Mouse (Mus musculus) stomach, embryonic 16.5 days (tissue): Measurements from ENCODE around the gene Itpripl2. TPM values are rescaled to one million over a fixed set of nuclear protein-coding genes. Genes with fewer than 3 reads are reported as not detected.

Source experiments
- ATAC-seq: fragments of 200-750 bp; cut with Nextera tagmentation; 2 replicates; pipeline ENCODE4 v1.8.0; 2017; ENCODE audit warnings: moderate number of reproducible peaks, moderate TSS enrichment; ENCODE audit not compliant: insufficient read depth, low FRiP score
- H3K27ac ChIP-seq: fragments of 300-500 bp; sonication (generic); 2 replicates; pipeline ENCODE4 v1.5.1; 2014; ENCODE audit warnings: low read length
- H3K27me3 ChIP-seq: fragments of 300-500 bp; sonication (generic); 2 replicates; pipeline ENCODE4 v1.6.1; 2014; ENCODE audit warnings: low read length, control low read depth, mixed read lengths; ENCODE audit not compliant: control insufficient read depth, insufficient read depth
- H3K36me3 ChIP-seq: fragments of 300-500 bp; sonication (generic); 2 replicates; pipeline ENCODE4 v1.6.1; 2014; ENCODE audit warnings: low read length; ENCODE audit not compliant: control insufficient read depth, insufficient read depth
- H3K4me1 ChIP-seq: fragments of 300-500 bp; sonication (generic); 2 replicates; pipeline ENCODE4 v1.6.1; 2014; ENCODE audit warnings: low read length, control low read depth, mixed read lengths; ENCODE audit not compliant: control insufficient read depth, insufficient read depth
- H3K4me2 ChIP-seq: fragments of 300-500 bp; sonication (generic); 2 replicates; pipeline ENCODE4 v1.6.1; 2014; ENCODE audit warnings: low read depth, low read length, mixed read lengths
- H3K4me3 ChIP-seq: fragments of 300-500 bp; sonication (generic); replicated peaks from 2 replicates; pipeline ENCODE4 v1.5.1; 2014; ENCODE audit warnings: mild to moderate bottlenecking, low read length
- H3K9ac ChIP-seq: fragments of 300-500 bp; sonication (generic); 2 replicates; pipeline ENCODE4 v1.6.1; 2014; ENCODE audit warnings: low read length
- H3K9me3 ChIP-seq: fragments of 300-500 bp; sonication (generic); replicated peaks from 2 replicates; pipeline ENCODE4 v1.6.1; 2016; ENCODE audit warnings: low read length, control low read depth; ENCODE audit not compliant: control insufficient read depth
- WGBS: fragments of 180-500 bp; shearing (Covaris S2); extraction: QIAGEN DNeasy Blood & Tissue Kit; methylation state at CpG from one replicate; pipeline ENCODE4 v1.1.7; 2014; 5-methylcytosine and 5-hydroxymethylcytosine counted together
- polyA plus RNA-seq: library from polyadenylated mRNA; unstranded; fragments of >200 nt; fragmentation: Nextera tagmentation; extraction: Ambion mirVana; gene quantifications from 2 replicates; pipeline ENCODE4 v1.2.1, GENCODE M21; 2015

The Itpripl2 gene
- polyA plus RNA-seq, 1 experiment from 2014 or later: 5.4 TPM

DNA sequence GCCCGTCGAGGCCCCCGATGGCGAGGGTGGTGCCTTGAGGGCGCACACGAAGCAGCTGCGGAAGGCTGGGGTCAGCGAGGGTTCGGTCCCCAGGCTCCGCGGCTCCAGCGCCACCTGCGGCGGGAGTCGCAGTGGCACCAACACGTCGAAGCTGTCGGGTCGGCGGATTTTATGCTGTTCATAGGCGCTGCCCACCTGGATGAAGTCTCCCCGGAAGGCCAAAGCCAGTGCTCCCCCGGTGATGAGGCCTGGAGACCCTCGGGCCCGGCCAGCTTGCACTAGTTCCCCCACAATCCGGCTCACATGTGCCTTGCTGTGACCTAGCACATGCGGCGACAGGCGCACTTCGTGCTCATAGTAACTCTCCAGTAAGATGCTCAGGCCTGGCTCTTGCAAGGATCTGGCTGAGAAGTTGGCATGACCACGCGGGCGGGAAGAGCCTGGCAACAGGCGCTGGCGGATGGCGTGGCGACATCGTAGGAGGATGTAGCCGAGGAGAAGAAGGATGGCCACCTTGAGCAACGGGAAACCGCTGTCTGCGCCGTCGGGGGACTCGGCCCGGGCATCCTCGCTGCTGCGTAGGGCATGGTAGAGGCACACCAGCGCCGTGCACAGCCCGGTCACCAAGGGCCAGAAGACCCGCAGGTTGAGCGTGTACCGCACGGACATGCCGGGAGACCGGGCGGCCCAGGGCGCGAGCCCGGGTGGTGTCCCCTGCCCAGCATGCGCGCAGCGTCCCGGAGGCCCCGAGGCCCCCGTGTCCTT is 927 bp downstream of the Itpripl2 start:
- Histone ChIP-seq H3K4me3 (peak overlapping the region; percentile 84), H3K27ac (peak overlapping the region; percentile 94), H3K9me3 (no peaks in the 10 kb centered on the region), H3K27me3 (no peaks in the 10 kb centered on the region; the same call in 1 of the 2 replicates), H3K4me1 (peaks cover 50% of the 10 kb centered on the region), H3K9ac (peak overlapping the region; percentile 99), H3K4me2 (peak overlapping the region; percentile 79), H3K36me3 (no peaks in the 10 kb centered on the region)
- ATAC-seq: no peak
- 6% methylated on average over 67 of the region's 67 CpGs for WGBS

DNA sequence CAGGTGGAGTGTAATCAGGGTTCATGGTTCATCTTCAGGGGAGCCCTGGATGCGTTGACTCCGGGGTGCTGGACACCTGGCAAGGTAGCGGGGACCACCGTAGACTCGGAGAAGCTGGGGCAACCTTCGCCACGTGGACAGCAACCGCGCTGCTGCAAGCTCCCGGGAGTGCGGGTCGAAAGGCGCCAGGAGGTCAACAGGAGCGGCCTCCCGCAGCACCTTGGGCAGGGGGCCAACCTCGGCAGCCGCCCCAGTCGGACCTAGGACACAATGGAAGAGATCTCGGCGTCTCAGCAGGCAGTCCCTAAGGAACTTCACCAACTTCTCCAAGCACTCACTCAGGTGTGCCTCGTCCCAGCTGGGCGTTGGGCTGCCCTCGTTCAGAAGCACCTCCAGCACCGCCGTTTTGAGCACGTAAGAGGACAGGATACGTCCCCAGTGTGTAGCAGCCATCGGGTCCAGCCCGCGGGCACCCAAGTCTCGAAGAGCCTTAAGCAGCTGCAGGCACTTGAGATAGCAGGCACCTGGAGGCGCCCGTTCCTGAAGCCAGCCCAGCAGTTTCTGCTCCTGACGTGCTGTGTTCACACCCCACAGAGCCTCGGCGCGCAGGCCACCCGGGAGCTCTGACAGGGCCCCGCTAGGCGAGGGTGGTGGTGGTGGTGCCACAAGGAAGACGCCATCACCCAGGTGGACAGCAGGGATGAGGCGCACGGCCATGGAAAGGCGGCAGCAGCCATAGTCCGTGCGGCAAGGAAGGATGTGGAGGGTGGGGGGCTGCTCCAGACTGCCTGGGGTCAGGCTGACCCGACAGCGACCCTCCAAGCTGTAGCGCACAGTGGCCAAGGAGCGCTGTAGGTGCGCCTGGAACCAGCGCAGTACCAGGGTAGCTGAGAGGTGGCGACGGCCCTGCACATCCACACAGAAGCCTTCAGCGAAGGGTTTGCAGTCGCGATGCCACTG is 1.8 kb downstream of the Itpripl2 start:
- Histone ChIP-seq H3K4me1 (peaks cover 50% of the 10 kb centered on the region), H3K9ac (peak overlapping the region; percentile 99), H3K4me3 (peak overlapping the region; percentile 84), H3K27me3 (no peaks in the 10 kb centered on the region; the same call in 1 of the 2 replicates), H3K27ac (no peak overlapping the region), H3K36me3 (no peaks in the 10 kb centered on the region), H3K4me2 (peak overlapping the region; percentile 79), H3K9me3 (no peaks in the 10 kb centered on the region)
- WGBS: 46% methylated on average over 57 of the region's 57 CpGs
- ATAC-seq: no peak

DNA sequence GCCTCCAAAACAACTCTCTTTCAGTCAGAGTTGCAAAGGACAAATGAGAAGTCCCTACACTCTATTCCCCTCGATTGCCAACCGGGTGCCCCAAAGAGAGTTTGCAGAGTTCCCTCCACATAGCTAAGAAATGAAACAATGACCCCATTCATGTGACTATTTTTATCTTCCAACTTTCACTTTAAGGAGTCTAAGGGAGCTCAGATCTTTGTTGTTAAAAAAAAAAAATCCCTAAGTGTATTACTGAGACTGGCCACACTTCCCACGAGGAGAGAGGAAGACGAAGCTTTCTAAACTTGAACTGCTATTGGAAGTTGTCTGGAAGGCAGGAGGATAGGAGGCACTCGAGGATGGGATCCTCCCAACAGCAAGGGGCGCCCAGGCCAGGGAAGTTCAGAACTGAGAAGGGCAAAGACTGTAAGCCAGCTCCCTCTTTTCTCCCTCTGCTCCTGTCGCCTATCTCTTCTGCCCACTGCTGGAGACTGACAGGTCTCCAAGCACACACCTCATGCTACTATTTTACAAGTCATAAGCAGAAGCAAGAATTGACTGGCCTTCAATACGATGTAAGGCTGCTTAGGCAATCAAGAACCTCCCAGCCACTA is 3.6 kb downstream of the Itpripl2 start:
- Histone ChIP-seq H3K36me3 (no peaks in the 10 kb centered on the region), H3K9ac (peak overlapping the region; percentile 6; the same call in 1 of the 2 replicates)
- 35% methylated on average over 8 of the region's 8 CpGs for WGBS

DNA sequence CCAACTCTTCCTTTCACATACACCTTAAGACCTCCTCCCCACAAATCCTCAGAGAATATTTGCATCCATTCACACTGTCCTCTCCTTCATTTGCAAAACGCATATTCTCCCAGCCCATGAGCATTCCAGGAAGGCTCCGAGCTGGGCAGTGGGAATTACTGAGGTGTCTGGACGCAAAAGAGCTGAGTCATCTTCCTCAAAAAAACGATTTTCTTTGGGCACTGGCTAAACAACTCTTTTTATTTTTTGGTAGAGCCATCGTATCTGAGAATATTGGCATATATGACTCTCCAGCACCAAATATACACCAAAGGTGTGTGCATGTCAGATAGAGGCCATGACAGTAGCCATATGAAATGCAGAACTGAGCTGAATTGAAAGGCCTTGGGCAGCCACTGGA is 4.9 kb downstream of the Itpripl2 start:
- WGBS: 61% methylated on average over 5 of the region's 5 CpGs
- Histone ChIP-seq H3K4me1 (peaks cover 47% of the 10 kb centered on the region), H3K9me3 (no peaks in the 10 kb centered on the region), H3K4me2 (no peak overlapping the region), H3K9ac (no peak overlapping the region), H3K27ac (no peak overlapping the region), H3K27me3 (no peaks in the 10 kb centered on the region; the same call in 1 of the 2 replicates), H3K36me3 (no peaks in the 10 kb centered on the region), H3K4me3 (no peak overlapping the region)
- no peak for ATAC-seq

More for the DNA sequence above, 3.6 kb downstream of the Itpripl2 start:
- H3K4me3 ChIP-seq: peak overlapping the region; percentile 7
- ATAC-seq: no peak
- H3K27ac ChIP-seq: peak overlapping the region; percentile 54; the same call in 1 of the 2 replicates
- H3K9me3 ChIP-seq: no peaks in the 10 kb centered on the region
- no peaks in the 10 kb centered on the region; the same call in 1 of the 2 replicates for H3K27me3 ChIP-seq
- H3K4me2 ChIP-seq: peak overlapping the region; percentile 79
- peaks cover 50% of the 10 kb centered on the region for H3K4me1 ChIP-seq

DNA sequence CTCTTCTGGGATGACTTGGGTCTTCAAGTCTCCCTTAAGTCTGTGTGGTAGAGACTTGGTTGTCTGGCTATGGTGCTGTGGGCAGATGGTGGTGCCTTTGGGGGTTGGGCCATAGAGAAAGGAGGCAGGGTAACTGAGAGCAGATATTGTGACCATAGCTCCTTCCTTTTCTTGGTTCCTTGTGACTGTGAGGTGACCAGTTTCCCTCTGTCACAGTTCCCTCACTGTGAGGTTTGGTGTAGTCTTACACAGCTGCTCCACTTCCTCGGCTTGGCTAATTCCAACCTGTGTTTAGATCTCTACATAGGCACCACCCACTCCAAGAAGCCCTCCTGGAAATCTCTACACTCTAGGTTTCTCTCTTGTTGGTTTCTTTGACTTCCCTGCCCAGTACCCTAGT is 7.8 kb downstream of the Itpripl2 start:
- no peak overlapping the region for H3K27ac ChIP-seq

DNA sequence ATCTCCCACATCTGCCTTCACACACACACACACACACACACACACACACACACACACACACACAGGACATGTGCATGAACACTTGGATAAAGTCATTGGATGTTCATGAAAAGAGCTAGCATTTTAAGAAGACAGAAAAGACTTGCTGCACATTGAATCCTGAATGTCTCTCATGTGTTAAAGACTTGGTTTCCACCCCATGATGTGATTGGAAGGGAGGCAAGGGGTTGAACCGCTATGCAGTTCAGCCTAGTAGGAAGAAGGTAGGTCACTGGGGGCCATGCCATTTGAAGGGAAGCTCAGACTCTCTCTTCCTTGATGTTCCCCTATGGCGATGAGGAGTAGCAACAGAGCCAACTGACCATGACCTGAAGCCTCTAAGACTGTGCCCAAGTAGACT is 9.8 kb downstream of the Itpripl2 start:
- 95% methylated on average over 2 of the region's 2 CpGs for WGBS
- no peak overlapping the region for H3K9ac ChIP-seq
- no peaks in the 10 kb centered on the region for H3K36me3 ChIP-seq
- no peak overlapping the region for H3K27ac ChIP-seq
- no peak overlapping the region for H3K4me2 ChIP-seq
- H3K4me1 ChIP-seq: peaks cover 13% of the 10 kb centered on the region; the same call in 1 of the 2 replicates
- no peaks in the 10 kb centered on the region for H3K9me3 ChIP-seq
- no peak overlapping the region for H3K4me3 ChIP-seq
- H3K27me3 ChIP-seq: no peaks in the 10 kb centered on the region
- no peak for ATAC-seq

More for the DNA sequence above, 7.8 kb downstream of the Itpripl2 start:
- Histone ChIP-seq H3K4me3 (no peak overlapping the region), H3K4me1 (peaks cover 30% of the 10 kb centered on the region; the same call in 1 of the 2 replicates), H3K27me3 (no peaks in the 10 kb centered on the region), H3K9ac (no peak overlapping the region), H3K36me3 (no peaks in the 10 kb centered on the region), H3K4me2 (no peak overlapping the region), H3K9me3 (no peaks in the 10 kb centered on the region)
- ATAC-seq: no peak
- 69% methylated on average over 1 of the region's 1 CpGs for WGBS

DNA sequence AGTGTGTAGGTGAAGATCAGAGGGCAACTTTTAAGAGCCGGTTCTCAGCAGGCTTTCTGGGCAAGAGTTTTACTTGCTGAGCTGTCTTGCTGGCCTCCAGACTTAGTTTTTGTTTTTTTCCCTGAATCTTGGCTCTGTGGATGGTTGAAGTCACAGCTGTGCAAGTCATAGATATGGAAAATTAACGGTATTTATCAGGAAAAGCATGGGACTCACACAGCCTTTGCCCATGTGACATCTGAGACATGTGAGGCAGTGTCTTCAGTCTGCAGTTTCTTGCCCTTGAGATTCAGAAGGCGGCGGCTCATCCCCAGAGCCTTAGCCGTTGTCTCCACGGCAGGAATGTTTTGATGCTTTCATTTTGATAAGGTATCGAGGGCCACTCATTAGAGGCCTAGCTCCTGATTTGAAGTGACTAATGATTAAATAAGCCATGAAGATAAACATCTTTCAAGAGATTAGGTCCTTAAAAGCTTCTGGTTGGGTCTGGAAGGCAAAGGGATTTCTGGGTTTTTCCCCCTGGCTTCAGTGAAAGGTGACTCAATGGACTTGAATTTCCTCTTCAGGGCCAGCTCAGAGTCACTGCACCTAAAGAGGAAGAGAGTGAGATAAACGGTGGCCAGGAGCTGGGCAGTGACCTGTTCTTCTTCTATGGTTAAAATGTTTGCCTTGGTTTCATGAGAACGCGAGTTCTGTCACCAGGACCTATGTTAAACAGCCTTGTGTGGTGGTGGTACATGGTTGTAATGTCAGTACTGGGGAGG is 10.5 kb downstream of the Itpripl2 start:
- no peaks in the 10 kb centered on the region for H3K9me3 ChIP-seq
- H3K27me3 ChIP-seq: no peaks in the 10 kb centered on the region
- WGBS: 62% methylated on average over 10 of the region's 10 CpGs
- no peak for ATAC-seq
- H3K4me2 ChIP-seq: no peak overlapping the region
- peaks cover 6% of the 10 kb centered on the region; the same call in 1 of the 2 replicates for H3K4me1 ChIP-seq
- H3K36me3 ChIP-seq: no peaks in the 10 kb centered on the region
- no peak overlapping the region for H3K9ac ChIP-seq
- H3K4me3 ChIP-seq: no peak overlapping the region
- no peak overlapping the region for H3K27ac ChIP-seq

DNA sequence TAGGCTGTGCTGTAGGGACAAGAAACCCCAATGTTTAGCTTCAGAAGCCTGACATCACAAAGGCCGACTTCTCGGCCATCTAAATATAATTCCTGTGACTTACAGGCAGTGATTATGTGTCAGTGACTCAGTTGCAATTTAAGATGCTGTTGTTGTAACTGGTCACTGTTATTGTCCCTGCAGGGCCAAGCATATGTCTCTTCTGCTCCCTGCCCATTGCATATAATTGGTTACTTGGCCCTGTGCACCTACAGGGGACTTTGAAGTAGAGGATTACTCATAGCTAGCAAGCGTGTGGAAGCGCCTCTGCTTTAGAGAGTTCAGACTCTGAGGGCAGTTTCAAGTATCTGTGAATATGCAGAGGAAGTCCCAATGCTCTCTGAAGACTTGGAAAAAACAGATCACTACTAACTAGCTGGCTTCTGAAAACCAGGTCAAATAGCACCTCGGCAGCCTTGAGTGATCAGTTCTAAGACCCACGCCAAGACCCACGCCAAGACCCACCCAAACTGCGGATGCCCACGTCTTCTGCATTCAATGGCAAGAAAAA is 11.5 kb downstream of the Itpripl2 start:
- no peak overlapping the region for H3K4me3 ChIP-seq
- no peak overlapping the region for H3K27ac ChIP-seq
- H3K9me3 ChIP-seq: no peaks in the 10 kb centered on the region
- no peak overlapping the region for H3K4me2 ChIP-seq
- H3K9ac ChIP-seq: no peak overlapping the region
- H3K36me3 ChIP-seq: no peaks in the 10 kb centered on the region
- ATAC-seq: no peak
- WGBS: 81% methylated on average over 9 of the region's 9 CpGs
- peaks cover 4% of the 10 kb centered on the region; the same call in 1 of the 2 replicates for H3K4me1 ChIP-seq
- H3K27me3 ChIP-seq: no peaks in the 10 kb centered on the region
